Mouse (Mus musculus): ENCODE measurements around the gene Nap1l4.

GRCm38 (mm10) chr7:143575751-143576150 is 26.8 kb upstream of the Nap1l4 start:
- TF ChIP-seq CTCF (IDR thresholded peaks at IDR 0.05; ENCODE audit: borderline replicate concordance, insufficient read depth, low read length) (no peak), POLR2A (IDR thresholded peaks at IDR 0.05; ENCODE audit: low read depth, low read length) (no peak)

Measured in embryonic fibroblast, embryonic 13.5 days (primary cell).